Mouse (Mus musculus): ENCODE data around the gene Nol12.

The Nol12 gene

DNA sequence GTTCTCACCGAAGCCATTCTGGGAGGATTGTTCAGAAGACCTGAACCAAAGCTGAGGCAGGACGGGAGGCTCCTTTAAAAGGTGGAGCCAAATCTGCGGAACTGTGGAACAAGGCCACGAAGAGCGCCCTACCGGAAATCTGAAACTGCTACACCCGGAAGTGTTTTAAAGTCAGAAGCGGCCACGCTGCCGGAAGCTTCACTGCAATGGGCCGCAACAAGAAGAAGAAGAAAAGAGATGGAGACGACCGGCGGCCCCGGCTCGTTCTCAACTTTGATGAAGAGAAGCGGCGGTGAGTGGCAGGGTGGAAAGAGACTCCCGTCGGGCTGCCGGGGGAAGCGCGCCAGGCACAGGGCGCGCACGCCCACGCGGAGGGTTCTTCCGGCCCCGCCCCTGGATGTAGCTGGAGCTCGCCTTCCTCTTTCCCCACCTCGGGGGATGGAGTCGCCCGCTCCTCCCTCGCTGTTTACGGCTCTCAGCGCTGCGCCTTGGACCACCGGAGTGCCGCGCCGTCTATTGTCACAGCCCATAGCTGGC lies at the start of gene Nol12:
TSS of gene Nol12 (plus strand) at position 150 of the 537 bp plus-strand sequence.
- peak; percentile 61 to 83 for DNase-seq (ENCODE audit: low spot score in 2 of 2)

DNA sequence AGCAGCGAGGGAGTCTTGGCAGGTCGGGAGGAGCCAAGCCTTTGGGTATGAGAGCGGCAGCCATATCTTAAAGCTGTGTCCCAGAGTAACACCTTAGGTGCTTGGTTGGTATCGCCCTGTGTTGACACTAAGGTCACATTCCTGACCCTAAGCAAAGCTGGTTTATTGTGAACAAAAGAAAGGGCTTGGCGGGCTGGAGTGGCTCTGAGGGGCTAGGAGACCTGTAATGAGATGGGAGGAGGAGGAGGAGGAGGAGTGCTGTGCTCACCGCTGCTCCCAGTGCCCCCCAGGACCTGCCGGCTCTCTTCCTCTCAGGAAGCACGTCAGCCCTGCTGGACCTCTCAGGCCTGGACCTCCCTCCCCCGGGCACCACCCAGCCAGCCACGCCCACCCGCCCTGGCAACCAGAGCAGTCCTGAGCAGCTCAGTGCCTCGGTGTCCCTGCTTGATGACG lies 45.3 kb upstream of the Nol12 start:
- no peak for DNase-seq (ENCODE audit: low spot score in 2 of 2)

DNA sequence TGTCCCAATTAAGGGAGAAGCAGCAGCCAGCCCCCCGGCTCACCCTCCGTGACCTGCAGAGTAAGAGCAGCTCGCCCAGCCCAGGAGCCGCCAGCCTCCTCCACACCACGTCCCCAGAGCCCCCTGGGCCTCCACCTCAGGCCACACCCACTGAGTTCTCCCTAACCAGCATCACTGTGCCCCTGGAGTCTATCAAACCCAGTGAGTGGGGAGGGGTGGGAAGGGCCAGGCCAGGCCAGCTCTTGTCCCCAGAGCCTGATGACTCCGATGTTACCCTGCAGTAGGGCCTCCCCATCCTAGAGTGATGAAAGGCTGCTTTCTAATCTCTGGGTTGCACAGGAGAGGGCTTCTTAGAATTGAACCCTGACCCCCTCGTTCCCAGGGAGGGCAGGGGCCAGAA lies 42.3 kb upstream of the Nol12 start:
- DNase-seq (ENCODE audit: low spot score in 2 of 2), result no peak

DNA sequence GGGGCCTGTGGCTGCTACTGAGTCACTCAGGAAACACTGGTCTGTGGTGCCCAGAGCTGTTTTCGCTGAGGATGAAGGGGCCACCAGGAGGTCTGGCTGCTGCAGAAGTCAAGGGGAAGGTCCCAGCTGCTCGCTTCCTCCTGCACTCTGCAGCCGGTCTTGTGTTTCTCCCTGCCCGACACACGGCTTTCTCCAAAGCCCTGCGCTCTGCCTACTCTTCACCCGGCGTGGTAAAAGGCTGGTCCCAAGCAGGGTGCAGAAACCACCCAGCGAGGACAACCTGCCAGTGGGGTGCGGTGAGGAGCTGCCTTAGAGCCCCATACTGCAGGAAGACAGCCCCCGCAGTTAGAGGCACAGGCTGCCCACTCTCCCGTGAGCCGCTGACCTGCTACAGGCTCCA lies 40.0 kb upstream of the Nol12 start:
- no peak for DNase-seq (ENCODE audit: low spot score in 2 of 2)

DNA sequence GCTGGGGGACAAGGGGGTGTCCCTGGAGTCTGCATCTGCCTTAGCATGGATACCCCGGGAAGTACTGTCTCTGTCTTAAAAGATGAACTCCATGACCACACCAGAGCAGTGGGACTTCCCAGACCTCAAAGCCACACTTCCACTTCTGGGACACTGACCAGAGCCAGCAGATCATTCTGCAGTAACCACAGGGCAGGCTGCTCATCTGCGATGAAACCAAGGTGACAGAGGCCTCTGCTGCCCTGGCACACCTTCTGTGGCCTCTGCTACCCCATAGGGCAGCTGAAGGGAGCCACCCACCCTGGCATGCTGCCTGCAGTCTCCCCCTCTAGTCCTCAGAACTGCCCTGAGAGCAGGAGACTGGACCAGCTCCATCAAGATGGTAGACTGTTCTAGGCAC lies 39.0 kb upstream of the Nol12 start:
- no peak for DNase-seq (ENCODE audit: low spot score in 2 of 2)

DNA sequence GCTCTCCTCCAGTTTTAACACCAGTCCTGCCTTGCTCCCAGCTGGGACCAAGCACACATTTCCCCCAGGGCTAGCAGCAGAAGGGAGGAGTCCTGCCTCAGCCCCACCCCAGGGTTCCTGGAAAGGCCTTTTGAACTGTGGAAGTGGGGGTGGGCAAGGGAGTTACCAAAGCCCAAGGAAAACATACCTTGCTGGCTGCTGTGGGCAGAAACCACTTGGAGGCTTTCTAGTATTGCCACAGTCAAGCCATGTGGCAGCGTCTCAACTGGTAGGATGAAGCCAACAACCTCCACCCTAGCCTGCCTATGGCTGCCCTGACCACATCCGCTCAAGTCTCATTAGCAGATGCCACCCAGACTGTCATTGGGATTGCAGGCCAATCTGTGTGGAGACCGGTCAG lies 38.6 kb upstream of the Nol12 start:
- DNase-seq (ENCODE audit: low spot score in 2 of 2), result no peak

DNA sequence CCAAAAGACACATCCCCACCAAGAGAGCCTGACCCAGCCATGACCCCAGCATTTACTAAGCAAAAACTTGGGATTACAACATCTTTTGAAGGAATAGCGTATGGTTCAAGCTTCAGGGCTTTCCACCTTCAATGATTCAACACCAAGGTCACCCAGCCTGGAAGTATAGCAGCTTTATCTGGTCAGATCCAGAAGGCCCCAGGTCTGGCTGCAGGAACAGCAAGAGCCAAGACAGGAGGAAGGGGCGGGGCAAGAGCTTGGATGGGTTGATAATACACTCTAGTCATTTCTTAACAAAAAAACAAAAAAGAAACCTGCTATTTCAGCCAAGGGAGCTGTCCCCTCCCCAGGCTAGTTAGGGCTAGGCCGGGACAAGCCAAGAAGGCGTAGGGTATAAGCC lies 37.2 kb upstream of the Nol12 start:
- DNase-seq (ENCODE audit: low spot score in 2 of 2), result no peak

DNA sequence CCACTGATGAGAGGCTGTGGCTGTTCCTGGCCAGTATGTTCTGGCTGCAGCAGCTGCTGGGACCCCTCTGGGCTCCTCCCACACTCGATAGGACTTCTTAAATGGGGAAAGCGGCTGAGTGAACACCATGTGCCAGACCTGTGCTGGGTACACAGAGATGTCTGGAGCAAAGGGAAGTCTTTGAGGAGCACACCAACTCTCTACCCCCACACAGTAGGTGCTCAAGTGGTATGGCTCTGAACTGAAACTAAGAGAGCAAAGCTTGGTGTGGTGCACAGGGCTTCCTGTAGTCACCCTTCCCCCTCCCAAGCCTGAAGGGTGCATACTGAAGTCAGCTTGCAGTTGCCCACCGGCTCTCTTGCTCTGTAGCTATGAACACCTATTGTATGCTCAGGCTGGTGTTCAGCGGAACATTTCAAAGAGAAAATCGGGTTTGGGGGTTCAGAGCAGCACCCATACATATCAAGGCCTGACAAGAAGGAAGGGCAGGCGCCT lies 36.2 kb upstream of the Nol12 start:
- DNase-seq (ENCODE audit: low spot score in 2 of 2), result no peak

DNA sequence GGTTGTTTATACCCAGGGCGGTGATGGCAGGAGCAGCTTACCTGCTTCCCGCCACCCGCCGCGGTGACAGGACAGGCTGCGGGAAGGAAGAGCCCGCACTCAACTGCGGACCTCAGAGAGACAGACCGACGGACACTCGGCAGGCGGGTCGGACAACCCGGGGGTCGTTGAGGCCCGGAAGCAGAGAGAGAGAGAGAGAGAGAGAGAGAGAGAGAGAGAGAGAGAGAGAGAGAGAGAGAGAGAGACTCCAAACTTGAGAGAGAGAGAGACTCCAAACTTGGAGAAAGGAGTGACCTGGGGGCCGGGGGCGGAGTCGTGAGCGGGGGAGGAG lies 35.4 kb upstream of the Nol12 start, which contains the start of gene Gm49510:
TSS of gene Gm49510 (plus strand) at position 259 of the 331 bp plus-strand sequence.
- DNase-seq (ENCODE audit: low spot score in 2 of 2), result no peak

DNA sequence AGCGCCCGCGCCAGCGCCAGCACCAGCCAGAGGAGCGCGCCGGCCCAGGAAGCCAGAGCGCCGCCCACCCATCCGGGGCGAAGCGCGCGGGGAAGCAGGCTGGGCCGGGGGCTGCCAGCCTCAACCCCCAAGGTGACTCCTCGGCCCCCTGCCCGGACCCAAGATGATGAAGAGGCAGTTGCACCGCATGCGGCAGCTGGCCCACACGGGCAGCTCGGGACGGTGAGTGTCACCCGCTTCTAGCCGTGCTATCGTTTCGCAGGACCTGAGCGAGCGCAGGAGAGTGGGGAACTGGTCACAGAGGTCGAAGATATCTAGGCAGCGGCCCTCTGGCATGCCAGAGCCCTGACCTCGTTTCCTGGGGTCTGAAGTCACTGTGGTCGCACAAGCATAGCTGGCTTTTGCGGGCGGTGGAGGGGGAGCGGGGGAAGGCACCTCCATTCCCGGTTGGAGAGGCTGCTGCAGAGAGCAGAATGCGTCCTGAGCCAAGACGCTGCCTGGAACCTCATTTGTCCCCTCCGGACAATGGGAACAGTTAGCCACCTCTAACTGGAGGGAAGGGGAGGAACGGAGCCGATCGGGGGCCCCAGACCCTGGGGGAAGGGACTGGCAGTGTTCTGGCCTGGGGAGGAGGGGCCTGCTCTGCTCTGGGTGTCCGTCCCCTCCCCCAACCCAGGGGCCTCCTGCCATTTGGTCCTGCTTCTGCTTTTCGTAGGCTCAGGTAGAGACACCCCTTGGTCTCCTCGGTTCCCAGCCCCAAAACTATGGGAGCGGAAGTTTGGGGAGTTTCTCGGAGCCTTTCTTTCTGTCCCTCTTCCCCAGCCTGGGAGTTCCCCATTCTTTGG lies 34.8 kb upstream of the Nol12 start, which contains the start of gene Sh3bp1:
TSS of gene Sh3bp1 (plus strand) at position 29 of the 845 bp plus-strand sequence.
- DNase-seq (ENCODE audit: low spot score in 2 of 2), result no peak

DNA sequence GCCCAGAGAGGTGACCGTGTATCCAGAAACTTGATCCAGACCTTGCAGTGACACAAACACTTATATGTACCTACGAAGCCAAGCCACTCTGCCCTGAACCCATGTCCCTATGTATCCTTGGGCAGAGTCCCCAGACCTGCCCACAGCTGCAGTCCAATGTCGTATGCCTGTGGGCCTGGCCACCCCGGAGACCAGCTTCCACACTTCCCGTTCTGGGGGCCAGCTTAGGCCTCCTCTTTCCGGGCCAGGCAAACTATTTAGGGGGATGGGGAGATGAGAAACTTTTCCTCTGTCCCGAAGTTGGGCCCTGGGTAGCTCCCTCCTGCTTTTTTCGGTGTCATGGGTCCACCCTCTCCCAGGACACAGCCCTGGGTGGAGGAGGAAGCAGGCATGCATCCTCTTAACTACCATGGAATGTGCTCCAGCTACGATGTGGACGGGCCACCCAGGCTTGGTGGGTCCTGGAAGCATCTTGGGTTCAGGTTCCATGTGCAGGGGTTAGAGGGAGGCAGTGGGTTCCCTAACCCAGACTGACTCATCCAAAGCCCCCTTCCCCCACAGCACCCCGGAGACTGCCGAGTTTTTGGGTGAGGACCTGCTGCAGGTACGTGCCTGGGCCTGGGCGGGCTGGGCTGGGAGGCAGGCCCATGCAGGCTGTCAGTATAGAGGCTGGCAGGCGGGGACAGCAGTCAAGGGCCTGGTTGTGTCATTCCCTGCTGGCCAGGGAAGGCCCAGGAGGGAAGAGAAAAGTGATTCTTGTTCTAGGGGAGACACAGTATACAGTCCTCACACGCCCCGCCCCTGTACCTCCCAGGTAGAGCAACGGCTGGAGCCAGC lies 33.9 kb upstream of the Nol12 start:
- DNase-seq (ENCODE audit: low spot score in 2 of 2), result no peak

DNA sequence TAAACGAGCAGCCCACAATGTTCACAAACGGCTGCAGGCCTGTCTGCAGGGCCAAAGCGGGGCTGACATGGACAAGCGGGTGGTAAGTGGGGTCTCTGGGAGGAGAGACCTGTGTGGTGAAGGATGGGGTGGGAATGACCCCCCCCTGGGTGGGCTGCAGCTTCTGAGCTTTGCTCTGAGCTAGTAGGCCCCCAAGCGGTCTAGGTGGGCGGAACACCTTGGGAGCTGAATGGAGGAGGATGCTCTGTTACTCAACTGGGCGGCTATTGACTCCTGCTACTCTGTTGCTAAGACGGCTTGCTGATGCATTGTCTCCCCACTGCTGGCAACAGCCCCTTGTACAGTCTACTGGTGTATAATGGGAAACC lies 33.3 kb upstream of the Nol12 start:
- DNase-seq (ENCODE audit: low spot score in 2 of 2), result no peak

DNA sequence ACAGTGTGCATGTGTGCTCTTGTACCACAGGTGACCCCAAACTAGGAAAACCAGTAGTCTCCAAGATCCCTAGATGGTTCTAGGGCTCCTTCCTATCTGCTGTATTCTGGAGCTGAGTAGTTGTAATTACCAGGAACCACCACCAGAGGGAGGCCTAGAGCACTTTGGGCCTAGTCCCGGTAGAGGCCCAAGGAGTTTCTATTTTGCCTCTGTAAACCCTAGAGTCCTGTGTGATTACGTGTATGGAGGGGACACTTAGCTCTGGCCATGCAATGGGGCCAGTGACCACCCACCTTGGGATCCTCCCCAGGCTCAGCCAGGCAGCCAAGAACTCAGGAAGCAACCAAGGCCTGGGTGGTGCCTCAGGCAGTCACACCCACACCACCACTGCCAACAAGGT lies 31.5 kb upstream of the Nol12 start:
- peak; percentile 59 to 87 for DNase-seq (ENCODE audit: low spot score in 2 of 2)

DNA sequence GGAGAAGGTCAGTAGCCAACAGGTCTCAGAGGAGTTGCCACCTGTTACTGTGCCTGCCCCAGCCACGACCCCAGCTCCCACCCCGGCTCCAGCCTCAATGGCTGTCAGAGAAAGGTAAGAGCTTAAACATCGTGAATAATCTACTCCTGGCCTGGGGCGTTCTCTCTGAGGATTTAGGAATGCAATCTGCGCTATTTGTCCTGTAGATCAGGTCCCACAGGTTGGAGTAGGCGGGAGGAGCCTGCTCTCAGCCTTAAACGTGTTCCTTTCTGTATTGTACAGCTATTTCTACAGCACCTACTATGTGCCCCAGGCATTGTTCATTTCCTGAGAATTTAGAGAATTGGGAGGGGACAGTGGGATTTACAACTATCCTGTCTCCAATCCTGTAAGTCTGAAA lies 26.3 kb upstream of the Nol12 start:
- DNase-seq (ENCODE audit: low spot score in 2 of 2), result no peak

DNA sequence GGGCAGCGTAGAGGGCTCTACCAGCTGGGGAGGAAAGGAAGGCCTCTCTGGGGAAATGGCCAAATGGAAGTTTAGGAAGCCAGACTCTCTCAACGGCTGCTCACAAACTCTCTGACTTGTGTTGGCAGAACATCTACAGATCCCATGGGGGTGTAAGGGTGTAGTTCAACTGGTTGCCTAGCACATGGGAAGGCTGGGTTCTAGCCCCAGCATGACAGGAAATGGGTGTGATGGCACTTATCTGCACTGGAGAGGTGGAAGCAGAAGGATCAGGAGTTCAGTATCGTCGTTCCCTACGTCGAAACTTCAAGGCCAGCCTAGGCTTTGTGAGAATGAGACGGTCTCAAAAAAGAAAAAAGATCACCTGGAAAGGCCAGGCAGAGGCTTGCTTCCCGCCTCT lies 25.8 kb upstream of the Nol12 start:
- DNase-seq (ENCODE audit: low spot score in 2 of 2), result no peak

DNA sequence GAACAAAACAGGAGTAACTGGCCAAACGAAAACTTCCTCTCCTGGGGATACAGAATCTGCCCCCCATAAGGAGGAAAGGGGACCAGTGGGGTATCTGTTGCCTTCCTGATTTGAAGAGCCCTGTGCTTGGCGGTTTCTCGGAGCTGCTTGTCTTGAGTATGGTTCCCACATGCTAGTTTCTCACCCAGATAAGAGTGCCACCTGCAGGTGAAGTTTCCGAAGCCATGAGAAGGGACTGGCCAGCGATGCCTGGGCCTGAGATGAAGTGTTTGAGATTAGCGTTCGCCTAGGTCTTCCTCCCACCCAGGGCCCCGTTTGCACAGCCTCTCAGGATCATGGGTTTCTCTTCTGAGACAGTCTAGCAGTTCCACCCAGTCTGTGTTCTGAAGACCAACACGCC lies 22.7 kb upstream of the Nol12 start:
- peak in 1 of 2 experiments; percentile 42 for DNase-seq (ENCODE audit: low spot score in 2 of 2)

DNA sequence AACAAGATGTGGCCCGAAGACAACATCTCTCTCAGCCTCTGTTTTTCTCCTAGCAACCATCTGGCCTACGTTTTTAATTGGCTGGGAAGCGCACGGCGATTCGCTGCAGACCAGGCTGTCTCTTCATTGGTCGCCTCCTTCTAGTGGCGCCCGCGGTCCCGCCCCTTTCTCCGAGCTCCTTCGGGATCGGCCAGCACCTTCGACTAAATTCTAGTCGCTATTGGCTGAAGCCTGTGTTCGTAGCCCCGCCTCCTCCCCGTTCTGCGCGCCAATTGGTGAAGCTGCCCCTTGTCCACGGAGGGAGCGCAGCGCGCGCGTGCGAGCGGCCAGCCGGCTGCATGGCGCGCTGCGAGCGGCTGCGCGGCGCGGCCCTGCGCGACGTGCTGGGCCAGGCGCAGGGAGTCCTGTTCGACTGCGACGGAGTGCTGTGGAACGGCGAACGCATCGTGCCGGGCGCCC lies 21.1 kb upstream of the Nol12 start, which contains the start of gene Pdxp:
TSS of gene Pdxp (plus strand) at position 288 of the 459 bp plus-strand sequence.
- DNase-seq (ENCODE audit: low spot score in 2 of 2), result peak; percentile 90 to 97

DNA sequence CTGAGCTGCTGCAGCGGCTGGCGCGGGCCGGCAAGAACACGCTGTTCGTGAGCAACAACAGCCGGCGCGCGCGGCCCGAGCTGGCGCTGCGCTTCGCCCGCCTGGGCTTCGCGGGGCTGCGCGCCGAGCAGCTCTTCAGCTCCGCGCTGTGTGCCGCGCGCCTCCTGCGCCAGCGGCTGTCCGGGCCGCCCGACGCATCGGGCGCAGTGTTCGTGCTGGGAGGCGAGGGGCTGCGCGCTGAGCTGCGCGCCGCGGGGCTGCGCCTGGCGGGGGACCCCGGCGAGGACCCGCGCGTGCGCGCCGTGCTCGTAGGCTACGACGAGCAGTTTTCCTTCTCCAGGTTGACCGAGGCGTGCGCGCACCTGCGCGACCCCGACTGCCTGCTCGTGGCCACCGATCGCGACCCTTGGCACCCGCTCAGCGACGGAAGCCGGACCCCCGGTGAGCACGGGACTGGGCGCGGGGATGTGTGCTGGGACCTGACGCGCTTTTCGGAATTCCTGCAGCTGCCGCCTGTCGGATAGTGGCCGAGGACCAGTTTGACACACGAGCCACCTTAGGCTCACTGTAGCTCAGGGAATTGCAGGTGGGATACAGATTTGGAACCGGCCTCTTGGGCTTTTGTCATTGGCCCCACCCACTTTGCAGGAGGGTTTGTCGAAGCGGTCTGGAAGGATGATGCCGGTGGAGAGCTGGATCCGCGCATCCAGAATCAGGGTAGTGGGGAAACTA lies 20.5 kb upstream of the Nol12 start:
- peak; percentile 58 to 64 for DNase-seq (ENCODE audit: low spot score in 2 of 2)

DNA sequence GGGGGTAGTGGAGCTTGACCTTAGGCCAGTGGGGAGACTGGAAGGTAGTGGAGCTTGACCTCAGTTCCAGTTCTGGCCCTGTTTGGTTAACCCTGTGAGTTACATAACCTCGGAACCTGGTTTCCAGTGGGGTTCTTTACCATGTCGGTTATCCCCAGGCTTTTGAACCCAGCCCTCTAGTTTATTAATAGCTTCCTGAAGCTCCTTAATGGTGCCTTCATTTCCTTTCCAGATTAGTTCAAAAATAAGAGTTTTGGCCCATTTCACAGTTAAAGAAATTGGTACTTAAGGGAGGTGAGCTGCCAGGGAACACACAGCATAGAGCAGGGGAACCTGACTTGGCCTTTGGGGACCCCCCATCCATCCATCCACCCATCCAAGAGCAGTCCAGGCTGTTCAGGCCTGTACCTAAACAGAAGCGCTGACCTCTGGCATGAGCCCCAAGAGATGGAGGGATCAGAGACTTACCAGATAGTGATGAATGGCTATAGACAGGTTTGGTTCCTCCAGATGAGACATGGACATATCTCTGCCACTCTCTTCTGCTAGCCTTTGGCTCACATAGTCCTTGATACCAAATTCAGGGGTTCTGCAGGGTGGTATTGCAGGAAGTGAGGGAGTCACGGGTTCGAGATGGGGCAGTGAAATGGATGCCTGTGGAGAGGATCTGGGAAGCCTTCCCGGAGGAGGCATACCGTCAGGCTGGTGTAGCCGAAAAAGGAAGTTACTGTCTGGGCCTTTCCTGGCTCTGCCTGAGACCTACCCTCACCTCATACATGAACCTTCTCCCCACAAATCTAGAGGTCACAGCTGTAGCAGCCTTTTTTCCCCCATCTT lies 19.7 kb upstream of the Nol12 start:
- no peak for DNase-seq (ENCODE audit: low spot score in 2 of 2)

DNA sequence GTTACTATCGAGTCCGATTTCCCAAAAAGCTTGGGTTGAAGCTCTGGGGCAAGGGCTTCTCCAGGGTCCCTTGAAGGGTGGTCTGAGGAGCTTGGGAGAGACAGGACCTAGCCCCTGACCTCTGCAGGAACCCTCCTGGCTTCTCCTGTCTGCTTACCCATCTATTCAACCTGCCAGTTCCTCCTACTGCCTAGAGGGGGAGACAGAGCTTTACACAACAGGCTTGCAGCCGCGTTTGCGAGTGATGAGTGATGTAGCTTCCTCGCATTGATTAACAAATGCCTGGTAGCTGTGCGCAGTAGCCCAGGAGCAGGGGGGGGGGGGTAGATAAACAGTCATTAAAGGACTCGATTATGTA lies 19.1 kb upstream of the Nol12 start:
- DNase-seq (ENCODE audit: low spot score in 2 of 2), result peak in 1 of 2 experiments; percentile 65
